27 mouse cellular contexts compared by ENCODE assay signal in the genomic region with DNA sequence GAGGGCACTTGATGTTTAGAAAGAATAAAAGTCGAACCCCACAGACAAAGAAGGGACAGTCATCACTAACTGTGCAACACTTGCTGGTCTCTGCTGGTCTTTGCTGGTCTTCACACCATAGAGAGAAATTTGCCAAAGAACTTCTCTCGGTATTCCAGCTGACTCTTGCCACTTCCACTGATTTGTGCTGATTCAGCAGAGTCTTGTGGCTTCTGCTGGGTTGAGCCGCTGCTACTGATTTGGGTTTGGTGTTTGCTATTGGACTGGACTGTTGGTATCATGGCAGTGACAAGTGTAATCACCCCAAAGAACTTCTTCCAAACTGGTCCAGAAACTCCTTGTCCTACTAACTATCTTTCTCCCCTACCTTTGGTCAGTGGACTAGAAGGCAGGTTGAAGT.
"Had no signal": no experiment of that assay in that cellular context is flagged by ENCODE, and none has a peak within 500 bp of the region (broad histone marks: within the 10 kb centered on the region; RNA-seq: fewer than 3 reads in every experiment).

No protein-coding gene starts in this region.

- H3K4me3 ChIP-seq: embryonic facial prominence, embryonic 10.5 days; embryonic facial prominence, embryonic 12.5 days; embryonic facial prominence, embryonic 13.5 days; embryonic facial prominence, embryonic 15.5 days; erythroblast, embryonic 14.5 days; forebrain, embryonic 10.5 days; forebrain, embryonic 12.5 days; forebrain, embryonic 13.5 days; forebrain, embryonic 15.5 days; gastrocnemius, adult 2 months; heart, adult 2 months had no signal

- H3K36me3 ChIP-seq: embryonic facial prominence, embryonic 10.5 days; embryonic facial prominence, embryonic 12.5 days; embryonic facial prominence, embryonic 13.5 days; embryonic facial prominence, embryonic 15.5 days; forebrain, embryonic 10.5 days; forebrain, embryonic 12.5 days; forebrain, embryonic 15.5 days had no signal

- ATAC-seq: forebrain, embryonic 13.5 days; forebrain, embryonic 14.5 days; forebrain, embryonic 15.5 days; forebrain, embryonic 16.5 days; forebrain, postnatal 0 days had no signal

- DNase-seq: cerebellum, adult 9-10 months; cerebellum, adult 9-11 months; cerebellum, postnatal 10 days; cerebellum, postnatal 14 days; cerebellum, postnatal 25 days; cerebellum, postnatal 36 days; embryo, embryonic 11 days; forebrain, postnatal 0 days; gastrocnemius, adult 2 months; gastrocnemius, postnatal 10 days; gastrocnemius, postnatal 14 days; gastrocnemius, postnatal 25 days; gastrocnemius, postnatal 36 days; heart, adult 11 months; heart, adult 18-20 months; heart, adult 2 months had no signal

- H3K4me1 ChIP-seq: embryonic facial prominence, embryonic 10.5 days; embryonic facial prominence, embryonic 12.5 days; embryonic facial prominence, embryonic 13.5 days; embryonic facial prominence, embryonic 15.5 days; forebrain, embryonic 10.5 days; forebrain, embryonic 12.5 days; forebrain, embryonic 13.5 days; forebrain, embryonic 15.5 days had no signal

- H3K9me3 ChIP-seq: embryonic facial prominence, embryonic 10.5 days; embryonic facial prominence, embryonic 12.5 days; embryonic facial prominence, embryonic 13.5 days; embryonic facial prominence, embryonic 15.5 days; forebrain, embryonic 10.5 days; forebrain, embryonic 12.5 days; forebrain, embryonic 13.5 days; forebrain, embryonic 15.5 days had no signal

- H3K9ac ChIP-seq: embryonic facial prominence, embryonic 12.5 days; embryonic facial prominence, embryonic 13.5 days; embryonic facial prominence, embryonic 15.5 days; forebrain, embryonic 12.5 days; forebrain, embryonic 13.5 days; forebrain, embryonic 15.5 days; forebrain, postnatal 0 days had no signal

- H3K27me3 ChIP-seq: embryonic facial prominence, embryonic 12.5 days; embryonic facial prominence, embryonic 13.5 days; embryonic facial prominence, embryonic 15.5 days; forebrain, embryonic 12.5 days; forebrain, embryonic 13.5 days; forebrain, embryonic 15.5 days had no signal

- H3K4me2 ChIP-seq: embryonic facial prominence, embryonic 12.5 days; embryonic facial prominence, embryonic 13.5 days; embryonic facial prominence, embryonic 15.5 days; forebrain, embryonic 12.5 days; forebrain, embryonic 13.5 days; forebrain, embryonic 15.5 days had no signal

- H3K27ac ChIP-seq: embryonic facial prominence, embryonic 10.5 days; embryonic facial prominence, embryonic 12.5 days; embryonic facial prominence, embryonic 13.5 days; embryonic facial prominence, embryonic 15.5 days; forebrain, embryonic 10.5 days; forebrain, embryonic 12.5 days; forebrain, embryonic 13.5 days; forebrain, embryonic 15.5 days; gastrocnemius, adult 2 months; heart, adult 2 months had no signal
